Comparison of ENCODE assay signal across 9 mouse cellular contexts in the genomic region with DNA sequence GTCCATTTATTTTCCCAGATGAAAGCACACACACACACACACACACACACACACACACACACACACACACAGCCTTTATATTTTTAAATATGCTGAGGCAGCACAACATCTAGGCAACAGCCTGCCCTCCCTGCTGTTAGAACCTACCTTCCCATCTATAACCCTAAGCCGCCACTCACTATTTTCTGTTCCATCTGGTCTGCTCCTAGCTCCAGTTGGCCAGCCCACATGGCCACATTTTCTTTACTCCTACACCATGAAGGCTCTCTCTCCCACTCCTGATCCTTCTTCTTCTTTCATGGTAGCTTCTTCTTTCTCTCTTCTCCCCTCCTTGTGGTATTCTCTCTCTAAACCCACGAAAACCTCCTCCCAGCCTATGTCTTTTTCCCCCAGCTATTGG.
"Had no signal": no experiment of that assay in that cellular context is flagged by ENCODE, and none has a peak within 500 bp of the region (broad histone marks: within the 10 kb centered on the region; RNA-seq: fewer than 3 reads in every experiment).

No protein-coding gene starts in this region.

- DNase-seq: kidney, adult 18-20 months; kidney, postnatal 25 days; left cerebral cortex, postnatal 4 days; liver, postnatal 0 days; lung, embryonic 14.5 days; retina, postnatal 1 day; right cerebral cortex, postnatal 14 days; right cerebral cortex, postnatal 4 days; thymus, postnatal 25 days had no signal
